Mouse (Mus musculus) CH12.LX (cell line): ENCODE measurements around the gene Anapc15-ps. TPM values are rescaled to one million over a fixed set of nuclear protein-coding genes. Genes with fewer than 3 reads are reported as not detected.
A peak's percentile ranks its signal among the peaks of the same experiment; 100 is the strongest.

Experiments used
- DNase-seq: peaks from one replicate; pipeline ENCODE4 v3.0.0-alpha.2; 2013; ENCODE audit errors: extremely low read depth
- H3K27ac ChIP-seq: 2 replicates; pipeline ENCODE4 v1.5.1; 2012; ENCODE audit warnings: low read depth, mild to moderate bottlenecking, control low read depth, moderate library complexity; ENCODE audit not compliant: insufficient read depth
- H3K27me3 ChIP-seq: replicated peaks from 2 replicates; pipeline ENCODE3; 2012; ENCODE audit warnings: inconsistent platforms
- H3K36me3 ChIP-seq, 2 experiments: replicated peaks in 1 of 2; 2 replicates each; pipeline versions ENCODE3 to v1.6.1; 2012; ENCODE audit warnings: inconsistent platforms in 1 of 2, low read length in 1 of 2, mild to moderate bottlenecking in 1 of 2, mixed read lengths in 1 of 2, moderate library complexity in 1 of 2; ENCODE audit not compliant: control insufficient read depth in 1 of 2, insufficient read depth in 1 of 2
- H3K4me1 ChIP-seq, 2 experiments: 2 replicates each; pipeline ENCODE4 v1.6.1; 2012; ENCODE audit warnings: inconsistent platforms in 1 of 2, moderate library complexity in 1 of 2; ENCODE audit not compliant: insufficient read depth in 2 of 2, control insufficient read depth in 1 of 2
- H3K4me2 ChIP-seq: 2 replicates; pipeline ENCODE4 v1.6.1; 2012; ENCODE audit warnings: low read depth, mild to moderate bottlenecking, control low read depth; ENCODE audit not compliant: poor library complexity, insufficient read depth, severe bottlenecking
- H3K4me3 ChIP-seq, 3 experiments: fragments of 150-350 bp in 1 of 3; sonication (generic) in 1 of 3; replicated peaks in 1 of 3; 2 replicates each; pipeline versions ENCODE3 to v1.5.1; 2011 to 2012; ENCODE audit warnings: low read depth in 2 of 3, low read length in 2 of 3, mild to moderate bottlenecking in 2 of 3, moderate library complexity in 2 of 3, control low read depth in 1 of 3, improper control_type of control experiment in 1 of 3, inconsistent platforms in 1 of 3, mixed read lengths in 1 of 3; ENCODE audit not compliant: poor library complexity in 1 of 3
- H3K79me2 ChIP-seq: replicated peaks from 2 replicates; pipeline ENCODE4 v1.6.1; 2012; ENCODE audit warnings: mild to moderate bottlenecking, moderate library complexity; ENCODE audit not compliant: control insufficient read depth, poor library complexity, insufficient read depth, severe bottlenecking; ENCODE audit errors: extremely low read depth
- H3K9ac ChIP-seq: 2 replicates; pipeline ENCODE4 v1.6.1; 2012; ENCODE audit warnings: low read depth, mild to moderate bottlenecking, control low read depth, moderate library complexity; ENCODE audit not compliant: insufficient read depth
- H3K9me3 ChIP-seq: replicated peaks from 2 replicates; pipeline ENCODE3; 2012; ENCODE audit warnings: low read length, inconsistent platforms, mixed read lengths
- CHD1 ChIP-seq: IDR thresholded peaks from 2 replicates; pipeline ENCODE4 v1.6.1; 2012; ENCODE audit warnings: low read depth, low read length, improper control_type of control experiment, inconsistent platforms
- ELF1 ChIP-seq: IDR thresholded peaks from 2 replicates; pipeline ENCODE4 v1.6.1; 2014; ENCODE audit warnings: low read depth, mild to moderate bottlenecking, inconsistent platforms, low read length, improper control_type of control experiment
- ETS1 ChIP-seq: conservative IDR thresholded peaks from 2 replicates; pipeline ENCODE4 v1.6.1; 2012; ENCODE audit warnings: low read depth, mild to moderate bottlenecking, inconsistent platforms, low read length, improper control_type of control experiment, moderate library complexity
- GABPA ChIP-seq: IDR thresholded peaks from 2 replicates; pipeline ENCODE4 v1.6.1; 2012; ENCODE audit warnings: low read depth, low read length, improper control_type of control experiment, inconsistent platforms; ENCODE audit not compliant: insufficient replicate concordance
- IRF4 ChIP-seq: IDR thresholded peaks from 2 replicates; pipeline ENCODE4 v1.6.1; 2014; ENCODE audit warnings: low read depth, mild to moderate bottlenecking, inconsistent platforms, low read length, improper control_type of control experiment
- JUN ChIP-seq: IDR thresholded peaks from 2 replicates; pipeline ENCODE4 v1.6.1; 2011; ENCODE audit warnings: low read depth, mild to moderate bottlenecking, low read length, improper control_type of control experiment, moderate library complexity; ENCODE audit not compliant: insufficient read depth
- KAT2A ChIP-seq: IDR thresholded peaks from 2 replicates; pipeline ENCODE4 v1.6.1; 2012; ENCODE audit warnings: low read length, improper control_type of control experiment, inconsistent platforms; ENCODE audit not compliant: insufficient replicate concordance
- MAFK ChIP-seq: IDR thresholded peaks from 2 replicates; pipeline ENCODE4 v1.6.1; 2011; ENCODE audit warnings: low read length, improper control_type of control experiment; ENCODE audit not compliant: insufficient replicate concordance
- MEF2A ChIP-seq: IDR thresholded peaks from 2 replicates; pipeline ENCODE4 v1.6.1; 2014; ENCODE audit warnings: low read depth, mild to moderate bottlenecking, inconsistent platforms, low read length, improper control_type of control experiment, borderline replicate concordance
- MXI1 ChIP-seq: IDR thresholded peaks from 2 replicates; pipeline ENCODE4 v1.6.1; 2011; ENCODE audit warnings: mild to moderate bottlenecking, low read depth, low read length, improper control_type of control experiment
- MYC ChIP-seq: IDR thresholded peaks from 2 replicates; pipeline ENCODE4 v1.6.1; 2011; ENCODE audit warnings: low read depth, mild to moderate bottlenecking, improper control_type of control experiment, low read length
- PAX5 ChIP-seq: IDR thresholded peaks from 2 replicates; pipeline ENCODE4 v1.6.1; 2012; ENCODE audit warnings: low read length, inconsistent platforms, mixed read lengths
- POLR2A ChIP-seq: IDR thresholded peaks from 2 replicates; pipeline ENCODE4 v1.6.1; 2011; ENCODE audit warnings: low read depth, mild to moderate bottlenecking, improper control_type of control experiment, low read length
- POLR2AphosphoS2 ChIP-seq: IDR thresholded peaks from 2 replicates; pipeline ENCODE4 v1.6.1; 2011; ENCODE audit warnings: low read depth, low read length, improper control_type of control experiment
- SMC3 ChIP-seq: IDR thresholded peaks from 2 replicates; pipeline ENCODE4 v1.6.1; 2011; ENCODE audit warnings: low read depth, low read length, improper control_type of control experiment
- TCF12 ChIP-seq: IDR thresholded peaks from 2 replicates; pipeline ENCODE4 v1.6.1; 2014; ENCODE audit warnings: low read depth, mild to moderate bottlenecking, inconsistent platforms, low read length, improper control_type of control experiment
- UBTF ChIP-seq: IDR thresholded peaks from 2 replicates; pipeline ENCODE4 v1.6.1; 2012; ENCODE audit warnings: low read depth, mild to moderate bottlenecking, inconsistent platforms, low read length, improper control_type of control experiment, moderate library complexity
- ZMIZ1 ChIP-seq: IDR thresholded peaks from 2 replicates; pipeline ENCODE4 v1.6.1; 2012; ENCODE audit warnings: low read depth, mild to moderate bottlenecking, inconsistent platforms, low read length, improper control_type of control experiment
- dilution Hi-C: fragments of 300-500 bp; cut with MboI; formaldehyde crosslinking; loops from 2 replicates; pipeline ENCODE4 v1.14.3; 2020; ENCODE audit warnings: low sequenced_read_pairs; ENCODE audit not compliant: extremely low pct_unique_long_range_greater_than_20kb, extremely low pct_ligation_motif_present
- in situ Hi-C: fragments of 300-500 bp; cut with MboI; formaldehyde crosslinking; loops from 3 replicates; pipeline ENCODE4 v1.14.3; 2019; ENCODE audit warnings: low sequenced_read_pairs, low pct_ligation_motif_present, low pct_unique_long_range_greater_than_20kb, mixed read lengths
- polyA plus RNA-seq: library from polyadenylated mRNA; unstranded; fragments of >175 nt; gene quantifications from 2 replicates; pipeline ENCODE4 v1.2.1, GENCODE M21; 2012; ENCODE audit warnings: low read depth; ENCODE audit not compliant: insufficient read length
- total RNA-seq, 2 experiments: library from RNA; depleted of rRNA; stranded (reverse); fragments of 300-350 nt in 1 of 2; fragments of >200 nt in 1 of 2; gene quantifications; 2 replicates each; pipeline ENCODE4 v1.2.3; 2012 to 2014

The Anapc15-ps gene
- total and polyA plus RNA-seq, 3 experiments = 2.8 TPM; not detected in 2

GRCm38 (mm10) chr10:95678661-95679060 is 5.4 kb upstream of the Anapc15-ps start:
- dilution Hi-C loops = no loop called here
- no peak for TF ChIP-seq MEF2A
- no peak for TF ChIP-seq ETS1
- TF ChIP-seq SMC3 = no peak
- TF ChIP-seq GABPA = no peak
- TF ChIP-seq POLR2A = no peak
- TF ChIP-seq KAT2A = no peak
- TF ChIP-seq MAFK = no peak
- no peak for TF ChIP-seq IRF4
- TF ChIP-seq, all 38 proteins: peak for 0

DNA sequence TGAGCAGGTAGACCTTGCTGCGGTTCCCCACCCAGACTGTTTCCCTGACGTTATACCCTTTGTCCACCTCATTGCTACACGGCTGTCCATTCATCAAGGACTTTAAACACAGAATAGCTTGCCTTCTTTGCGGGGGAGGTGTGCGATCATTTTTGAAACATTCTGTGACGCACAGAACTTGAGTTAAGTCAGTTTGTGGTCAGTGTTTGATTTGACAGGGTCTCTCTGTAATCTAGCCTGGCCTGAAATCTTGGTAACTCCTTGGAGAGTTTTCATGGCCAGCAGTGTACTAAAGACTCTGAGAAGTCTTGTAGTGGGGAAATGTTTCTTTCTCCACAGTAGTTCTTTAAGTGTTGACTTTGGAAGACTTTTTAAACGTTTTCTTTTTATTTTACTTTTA is 5.0 kb upstream of the Anapc15-ps start:
- H3K27ac ChIP-seq = no peak overlapping the region
- H3K9me3 ChIP-seq = peaks cover under 1% of the 10 kb centered on the region
- in situ Hi-C loops = no loop called here
- no peak for DNase-seq
- TF ChIP-seq PAX5 (no peak), ELF1 (no peak), MYC (no peak), JUN (no peak), TCF12 (no peak), MEF2A (no peak), ZMIZ1 (no peak), UBTF (no peak), MXI1 (no peak), POLR2AphosphoS2 (no peak), CHD1 (no peak)
- TF ChIP-seq, all 38 proteins: peak for 0
- Histone ChIP-seq H3K9ac (peak overlapping the region; percentile 12; the same call in 1 of the 2 replicates), H3K4me1 (peaks cover 0 to 25% of the 10 kb centered on the region in 2 experiments; a peak in 2 of 4 replicates), H3K4me2 (peak overlapping the region; percentile 63), H3K4me3 (peak overlapping the region; percentile 51 to 62 (median 59)), H3K27me3 (no peaks in the 10 kb centered on the region), H3K36me3 (peaks cover 0 to 2% of the 10 kb centered on the region in 2 experiments), H3K79me2 (no peaks in the 10 kb centered on the region)
- dilution Hi-C loops = no loop called here

More at GRCm38 (mm10) chr10:95678661-95679060, 5.4 kb upstream of the Anapc15-ps start:
- in situ Hi-C loops = no loop called here
- Histone ChIP-seq H3K27ac (no peak overlapping the region), H3K4me2 (no peak overlapping the region), H3K36me3 (peaks cover 0 to 2% of the 10 kb centered on the region in 2 experiments), H3K27me3 (no peaks in the 10 kb centered on the region), H3K4me3 (no peak overlapping the region), H3K79me2 (no peaks in the 10 kb centered on the region), H3K9me3 (no peaks in the 10 kb centered on the region), H3K9ac (no peak overlapping the region), H3K4me1 (peaks cover 0 to 25% of the 10 kb centered on the region in 2 experiments; a peak in 2 of 4 replicates)
- no peak for DNase-seq
